20 mouse cellular contexts compared by ENCODE assay signal in genomic region chr16:91528578-91528977, GRCm38 (mm10). TPM values are rescaled to one million over a fixed set of nuclear protein-coding genes. Genes with fewer than 3 reads are reported as not detected.
DNase-seq lines count a peak whose midpoint lies in the region; ATAC-seq and TF ChIP-seq lines count a peak whose summit lies in the region.
"Had no signal": no experiment of that assay in that cellular context is flagged by ENCODE, and none has a peak within 500 bp of the region (broad histone marks: within the 10 kb centered on the region; RNA-seq: fewer than 3 reads in every experiment).

No protein-coding gene starts in this region.

- H3K4me2 ChIP-seq in heart, postnatal 0 days (ENCODE audit: low read depth, low read length): no peak overlapping the region
- H3K4me2 ChIP-seq in CH12.LX (ENCODE audit: insufficient read depth, low read depth, poor library complexity, severe bottlenecking): no peak overlapping the region
- H3K4me2 ChIP-seq: forebrain, embryonic 12.5 days; limb, embryonic 12.5 days had no signal

- TF ChIP-seq POLR2A in CH12.LX (IDR thresholded peaks at IDR 0.05; ENCODE audit: low read depth, low read length): no peak
- no peak for TF ChIP-seq POLR2A in MEL (IDR thresholded peaks at IDR 0.05; ENCODE audit: control insufficient read depth in 1 of 2, insufficient read depth in 1 of 2, low read depth in 1 of 2, low read length in 2 of 2, poor library complexity in 1 of 2)

- H3K79me2 ChIP-seq in CH12.LX (replicated peaks; ENCODE audit: control insufficient read depth, extremely low read depth, insufficient read depth, poor library complexity, severe bottlenecking) (no peaks in the 10 kb centered on the region), MEL (ENCODE audit: control insufficient read depth, insufficient read depth, low read length, poor library complexity) (no peaks in the 10 kb centered on the region)

- dilution Hi-C loops in CH12.LX (cut with MboI; ENCODE audit: extremely low pct_ligation_motif_present, extremely low pct_unique_long_range_greater_than_20kb, low sequenced_read_pairs): no loop called here

- H3K4me3 ChIP-seq in heart, postnatal 0 days (ENCODE audit: low read depth, low read length): no peak overlapping the region
- H3K4me3 ChIP-seq in CH12.LX (replicated peaks in 1 of 3; ENCODE audit: low read depth in 2 of 3, low read length in 2 of 3, poor library complexity in 1 of 3): no peak overlapping the region
- no peak overlapping the region for H3K4me3 ChIP-seq in MEL (ENCODE audit: control insufficient read depth in 1 of 2, insufficient read depth in 1 of 2, low read depth in 2 of 2, low read length in 2 of 2)
- H3K4me3 ChIP-seq: embryonic facial prominence, embryonic 10.5 days; forebrain, embryonic 12.5 days; limb, embryonic 12.5 days; midbrain, embryonic 10.5 days had no signal

- H3K9me3 ChIP-seq in heart, postnatal 0 days (replicated peaks; ENCODE audit: control insufficient read depth, low read length): no peaks in the 10 kb centered on the region
- H3K9me3 ChIP-seq in CH12.LX (replicated peaks; ENCODE audit: low read length) (peaks cover 11% of the 10 kb centered on the region), MEL (replicated peaks; ENCODE audit: insufficient read depth, low read length) (no peaks in the 10 kb centered on the region)
- H3K9me3 ChIP-seq: forebrain, embryonic 12.5 days; limb, embryonic 12.5 days; midbrain, embryonic 10.5 days had no signal

- no peak overlapping the region for H3K27ac ChIP-seq in heart, postnatal 0 days (ENCODE audit: low read depth)
- H3K27ac ChIP-seq in CH12.LX (ENCODE audit: insufficient read depth, low read depth): no peak overlapping the region
- H3K27ac ChIP-seq in MEL (ENCODE audit: control insufficient read depth, low read depth, low read length): no peak overlapping the region
- H3K27ac ChIP-seq: embryonic facial prominence, embryonic 10.5 days; forebrain, embryonic 12.5 days; limb, embryonic 12.5 days; macrophage; midbrain, embryonic 10.5 days had no signal

- in situ Hi-C loops in CH12.LX (cut with MboI; ENCODE audit: low pct_ligation_motif_present, low pct_unique_long_range_greater_than_20kb, low sequenced_read_pairs): no loop called here

- intact Hi-C loops in heart, postnatal 36 days (cut with DNase I): no loop called here
- intact Hi-C loops in left cerebral cortex, postnatal 4 days (cut with DNase I): no loop called here

- no peaks in the 10 kb centered on the region for H3K36me3 ChIP-seq in heart, postnatal 0 days (replicated peaks; ENCODE audit: control insufficient read depth, insufficient read depth, low read length)
- H3K36me3 ChIP-seq in CH12.LX (replicated peaks in 1 of 2; ENCODE audit: control insufficient read depth in 1 of 2, insufficient read depth in 1 of 2, low read length in 1 of 2) (no peaks in the 10 kb centered on the region), MEL (ENCODE audit: control insufficient read depth in 1 of 2, insufficient read depth in 2 of 2, low read length in 2 of 2) (peaks cover 0 to 10% of the 10 kb centered on the region in 2 experiments; a peak in 2 of 4 replicates)
- H3K36me3 ChIP-seq: embryonic facial prominence, embryonic 10.5 days; forebrain, embryonic 12.5 days; limb, embryonic 12.5 days; midbrain, embryonic 10.5 days had no signal

- peak; percentile 69 for TF ChIP-seq CTCF in heart, postnatal 0 days (IDR thresholded peaks at IDR 0.05; ENCODE audit: low read depth)
- peak in 1 of 2 experiments; percentile 63; a peak in 2 of 4 replicates for TF ChIP-seq CTCF in CH12.LX (conservative IDR thresholded peaks at IDR 0.05 in 1 of 2, IDR thresholded peaks at IDR 0.05 in 1 of 2; ENCODE audit: low read depth in 2 of 2, low read length in 2 of 2)
- TF ChIP-seq CTCF in MEL (IDR thresholded peaks at IDR 0.05 in 2 of 3, conservative IDR thresholded peaks at IDR 0.05 in 1 of 3; ENCODE audit: control insufficient read depth in 1 of 3, insufficient read depth in 1 of 3, low read depth in 2 of 3, low read length in 3 of 3, poor library complexity in 1 of 3, severe bottlenecking in 1 of 3): no peak; a peak in 1 of 6 replicates

- H3K4me1 ChIP-seq in heart, postnatal 0 days (ENCODE audit: control insufficient read depth, insufficient read depth): peaks cover 22% of the 10 kb centered on the region
- H3K4me1 ChIP-seq in CH12.LX (ENCODE audit: control insufficient read depth in 1 of 2, insufficient read depth in 2 of 2) (peaks cover 16 to 29% of the 10 kb centered on the region in 2 experiments), MEL (ENCODE audit: control insufficient read depth in 1 of 2, insufficient read depth in 2 of 2, low read length in 2 of 2) (peaks cover 4 to 14% of the 10 kb centered on the region in 2 experiments)
- H3K4me1 ChIP-seq: embryonic facial prominence, embryonic 10.5 days; forebrain, embryonic 12.5 days; midbrain, embryonic 10.5 days had no signal

- TF ChIP-seq EP300 in heart, postnatal 0 days (IDR thresholded peaks at IDR 0.05; ENCODE audit: low read depth): no peak
- TF ChIP-seq EP300 in CH12.LX (IDR thresholded peaks at IDR 0.05; ENCODE audit: low read length) (no peak), MEL (IDR thresholded peaks at IDR 0.05; ENCODE audit: low read depth in 1 of 2, low read length in 2 of 2) (no peak)

- peak; percentile 59; the same call in 1 of the 2 replicates for ATAC-seq in heart, postnatal 0 days (ENCODE audit: insufficient read depth, low read depth)
- ATAC-seq: Patski had no signal

- H3K27me3 ChIP-seq in heart, postnatal 0 days (ENCODE audit: control insufficient read depth, insufficient read depth, low read length): no peaks in the 10 kb centered on the region
- H3K27me3 ChIP-seq in CH12.LX (replicated peaks) (peaks cover 4% of the 10 kb centered on the region), MEL (ENCODE audit: control insufficient read depth in 1 of 2, insufficient read depth in 2 of 2, low read length in 2 of 2) (no peaks in the 10 kb centered on the region)
- H3K27me3 ChIP-seq: forebrain, embryonic 12.5 days; limb, embryonic 12.5 days; Patski had no signal

- DNase-seq in heart, postnatal 0 days (ENCODE audit: low spot score): no peak
- DNase-seq in heart, postnatal 36 days: no peak
- peak; percentile 30 for DNase-seq in left cerebral cortex, postnatal 4 days
- DNase-seq in left cerebral cortex, adult 9 months (ENCODE audit: low spot score in 2 of 2): no peak
- DNase-seq in CH12.LX (ENCODE audit: extremely low read depth): no peak
- no peak for DNase-seq in MEL (ENCODE audit: low read depth, low spot score)
- no peak for DNase-seq in embryo, embryonic 10.5 days (ENCODE audit: low spot score)
- DNase-seq: adrenal gland, adult 8-10 months; cerebellum, adult 11 months; kidney, adult 8-10 months; kidney, postnatal 36 days; layer of hippocampus, adult 9-11 months; lung, adult 18-20 months; retina, postnatal 1 day had no signal

- TF ChIP-seq RAD21 in CH12.LX (IDR thresholded peaks at IDR 0.05; ENCODE audit: low read depth, low read length) (peak; percentile 48), MEL (IDR thresholded peaks at IDR 0.05; ENCODE audit: low read depth, low read length) (peak; percentile 2; the same call in 1 of the 2 replicates)

- 56% methylated on average over 9 of the region's 9 CpGs for WGBS in heart, postnatal 0 days

- H3K9ac ChIP-seq in heart, postnatal 0 days (replicated peaks; ENCODE audit: low read depth, low read length): no peak overlapping the region
- H3K9ac ChIP-seq in CH12.LX (ENCODE audit: insufficient read depth, low read depth) (no peak overlapping the region), MEL (ENCODE audit: control insufficient read depth, low read depth, low read length, poor library complexity, severe bottlenecking) (no peak overlapping the region)
- H3K9ac ChIP-seq: forebrain, embryonic 12.5 days; limb, embryonic 12.5 days had no signal

TF ChIP-seq in CH12.LX, 34 proteins besides CTCF, POLR2A, EP300 and RAD21 (continues in another document):
- TF ChIP-seq JUND (conservative IDR thresholded peaks at IDR 0.05; ENCODE audit: low read depth, low read length) (no peak), ELF1 (IDR thresholded peaks at IDR 0.05; ENCODE audit: low read depth, low read length) (no peak), JUN (IDR thresholded peaks at IDR 0.05; ENCODE audit: insufficient read depth, low read depth, low read length) (no peak), MAZ (IDR thresholded peaks at IDR 0.05; ENCODE audit: low read depth, low read length) (0 out of 2 replicates have a peak, but pooled peaks have one; percentile 22), GABPA (IDR thresholded peaks at IDR 0.05; ENCODE audit: insufficient replicate concordance, low read depth, low read length) (no peak)

TF ChIP-seq in MEL, 35 proteins besides CTCF, POLR2A, EP300 and RAD21:
- peak; percentile 14 for TF ChIP-seq SMC3 (IDR thresholded peaks at IDR 0.05; ENCODE audit: low read depth, low read length)
- no peak for TF ChIP-seq HCFC1 (IDR thresholded peaks at IDR 0.05; ENCODE audit: low read depth, low read length)

RNA-seq across cellular contexts. Expression of gene Ifngr2, which starts 18.3 kb away (rescaled TPM):
- total RNA-seq in heart, postnatal 0 days (2014; rRNA removed; ENCODE audit: low replicate concordance): 77.7 and 87.6 TPM in 2 replicates
- polyA plus RNA-seq in heart, postnatal 0 days (2015; fragmentation: Nextera tagmentation; extraction: Ambion mirVana): 149 and 175 TPM in 2 replicates
- 100 to 1,000 TPM; 128 to 159 TPM for total RNA-seq in heart, postnatal 36 days (2021)
- 10 to 100 TPM; 88.8 to 89.4 TPM for total RNA-seq in left cerebral cortex, postnatal 4 days (2021)
- total RNA-seq in CH12.LX (2012; rRNA removed) (26.3 and 36.1 TPM in 2 replicates), CH12.LX (2014; rRNA removed) (29.6 and 32.1 TPM in 2 replicates), MEL (2012; rRNA removed) (2.8 and 4.1 TPM in 2 replicates)
- polyA plus RNA-seq in CH12.LX (2012; ENCODE audit: insufficient read length, low read depth) (38.8 and 39.2 TPM in 2 replicates), MEL (2012; ENCODE audit: insufficient read depth in 1 of 2, insufficient read length in 2 of 2, low read depth in 1 of 2, low replicate concordance in 2 of 2, missing spikeins in 1 of 2) (10 to 100 TPM in 1 of 2 experiments, not detected in 1; 11.0 TPM)

RNA-seq across cellular contexts. Expression of gene Ifnar1, which starts 43.5 kb away (rescaled TPM):
- total RNA-seq in heart, postnatal 0 days (2014; rRNA removed; ENCODE audit: low replicate concordance): 32.6 and 42.6 TPM in 2 replicates
- 23.7 and 24.0 TPM in 2 replicates for polyA plus RNA-seq in heart, postnatal 0 days (2015; fragmentation: Nextera tagmentation; extraction: Ambion mirVana)
- 10 to 100 TPM; 31.5 to 32.6 TPM for total RNA-seq in heart, postnatal 36 days (2021)
- total RNA-seq in left cerebral cortex, postnatal 4 days (2021): 10 to 100 TPM; 83.8 to 92.7 TPM
- total RNA-seq in CH12.LX (2012; rRNA removed) (32.1 and 32.8 TPM in 2 replicates), CH12.LX (2014; rRNA removed) (34.9 and 40.3 TPM in 2 replicates), MEL (2012; rRNA removed) (10.3 and 12.2 TPM in 2 replicates)
- polyA plus RNA-seq in CH12.LX (2012; ENCODE audit: insufficient read length, low read depth) (40.1 and 49.4 TPM in 2 replicates), MEL (2012; ENCODE audit: insufficient read depth in 1 of 2, insufficient read length in 2 of 2, low read depth in 1 of 2, low replicate concordance in 2 of 2, missing spikeins in 1 of 2) (10 to 100 TPM in 1 of 2 experiments, not detected in 1; 20.2 TPM)
